9 mouse cellular contexts compared by ENCODE assay signal in the genomic region with DNA sequence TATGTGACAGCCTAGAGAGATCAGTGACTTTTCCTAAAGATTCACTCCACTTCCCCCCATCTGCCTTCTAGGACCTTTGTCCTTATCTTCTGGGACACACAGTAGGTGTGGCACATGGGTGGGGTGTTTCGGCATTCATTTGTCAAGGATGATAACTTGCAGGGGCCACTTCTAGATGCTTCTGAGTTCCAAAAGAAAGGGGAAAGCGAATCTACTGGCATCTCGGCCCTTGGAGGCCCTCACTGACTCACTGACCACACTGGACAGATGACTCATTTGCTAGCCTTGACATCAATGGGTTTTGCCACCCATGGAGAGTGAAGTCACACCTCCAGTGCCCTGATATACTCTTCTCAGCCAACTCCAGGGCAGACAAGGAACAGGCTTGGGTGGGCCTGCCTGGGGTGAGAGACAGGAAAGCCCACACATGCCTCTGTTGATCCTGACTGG. TPM values are rescaled to one million over a fixed set of nuclear protein-coding genes. Genes with fewer than 3 reads are reported as not detected.
DNase-seq lines count a peak whose midpoint lies in the region; ATAC-seq lines count a peak whose summit lies in the region.
"Had no signal": no experiment of that assay in that cellular context is flagged by ENCODE, and none has a peak within 500 bp of the region (broad histone marks: within the 10 kb centered on the region; RNA-seq: fewer than 3 reads in every experiment).

No protein-coding gene starts in this region.

- peak overlapping the region; percentile 16; the same call in 1 of the 2 replicates for H3K4me3 ChIP-seq in liver, embryonic 12.5 days
- no peak overlapping the region for H3K4me3 ChIP-seq in stomach, embryonic 15.5 days (replicated peaks)
- no peak overlapping the region for H3K4me3 ChIP-seq in hindbrain, embryonic 12.5 days

- 19% methylated on average over 3 of the region's 3 CpGs for WGBS in liver, embryonic 12.5 days (ENCODE audit: insufficient replicate concordance)
- 68% methylated on average over 3 of the region's 3 CpGs for WGBS in stomach, embryonic 15.5 days
- 83% methylated on average over 3 of the region's 3 CpGs for WGBS in hindbrain, embryonic 12.5 days

- H3K9ac ChIP-seq in liver, embryonic 12.5 days = peak overlapping the region; percentile 68
- H3K9ac ChIP-seq in stomach, embryonic 15.5 days = no peak overlapping the region
- H3K9ac ChIP-seq in hindbrain, embryonic 12.5 days = no peak overlapping the region

- H3K9me3 ChIP-seq in liver, embryonic 12.5 days (replicated peaks) = no peaks in the 10 kb centered on the region
- no peaks in the 10 kb centered on the region for H3K9me3 ChIP-seq in stomach, embryonic 15.5 days
- no peaks in the 10 kb centered on the region for H3K9me3 ChIP-seq in hindbrain, embryonic 12.5 days (replicated peaks)

- no peaks in the 10 kb centered on the region for H3K27me3 ChIP-seq in liver, embryonic 12.5 days (replicated peaks)
- no peaks in the 10 kb centered on the region for H3K27me3 ChIP-seq in stomach, embryonic 15.5 days (replicated peaks)
- H3K27me3 ChIP-seq in hindbrain, embryonic 12.5 days = peaks cover 4% of the 10 kb centered on the region; the same call in 1 of the 2 replicates

- ATAC-seq in liver, embryonic 12.5 days = peak; percentile 91
- peak; percentile 83; the same call in 1 of the 2 replicates for ATAC-seq in stomach, embryonic 15.5 days (ENCODE audit: insufficient read depth, low FRiP score, low read depth)
- ATAC-seq in hindbrain, embryonic 12.5 days (ENCODE audit: low FRiP score) = no peak

- peak overlapping the region; percentile 99 for H3K27ac ChIP-seq in liver, embryonic 12.5 days
- no peak overlapping the region for H3K27ac ChIP-seq in stomach, embryonic 15.5 days
- no peak overlapping the region for H3K27ac ChIP-seq in hindbrain, embryonic 12.5 days

- H3K4me2 ChIP-seq in liver, embryonic 12.5 days = peak overlapping the region; percentile 60
- H3K4me2 ChIP-seq in stomach, embryonic 15.5 days = no peak overlapping the region
- H3K4me2 ChIP-seq in hindbrain, embryonic 12.5 days (replicated peaks) = no peak overlapping the region

- H3K4me1 ChIP-seq in liver, embryonic 12.5 days = peaks cover 75% of the 10 kb centered on the region
- peaks cover 28% of the 10 kb centered on the region for H3K4me1 ChIP-seq in stomach, embryonic 15.5 days
- no peaks in the 10 kb centered on the region for H3K4me1 ChIP-seq in hindbrain, embryonic 12.5 days

- peak; percentile 56 for DNase-seq in lung, postnatal 36 days
- DNase-seq in lung, postnatal 10 days = no peak
- peak; percentile 75 for DNase-seq in adrenal gland, postnatal 14 days
- no peak for DNase-seq in gastrocnemius, postnatal 4 days (ENCODE audit: low spot score in 2 of 2)
- DNase-seq: kidney, adult 18-20 months; thymus, postnatal 36 days had no signal

- no peaks in the 10 kb centered on the region for H3K36me3 ChIP-seq in liver, embryonic 12.5 days
- no peaks in the 10 kb centered on the region for H3K36me3 ChIP-seq in stomach, embryonic 15.5 days
- H3K36me3 ChIP-seq in hindbrain, embryonic 12.5 days = no peaks in the 10 kb centered on the region

RNA-seq across cellular contexts. Expression of a gene that starts 46.7 kb away (rescaled TPM):
- total RNA-seq in adrenal gland, postnatal 14 days (2021) = 126 and 143 TPM in 2 replicates
- 44.6 and 45.7 TPM in 2 replicates for polyA plus RNA-seq in liver, embryonic 12.5 days (2016; fragmentation: Nextera tagmentation; extraction: Ambion mirVana)
- 106 and 113 TPM in 2 replicates for polyA plus RNA-seq in stomach, embryonic 15.5 days (2015; fragmentation: Nextera tagmentation; extraction: Ambion mirVana)
- 100 to 1,000 TPM; 150 to 167 TPM for total RNA-seq in gastrocnemius, postnatal 4 days (2021)
- 85.3 and 90.3 TPM in 2 replicates for polyA plus RNA-seq in hindbrain, embryonic 12.5 days (2016; fragmentation: Nextera tagmentation; extraction: Ambion mirVana)

RNA-seq across cellular contexts. Expression of a gene that starts 47.3 kb away (rescaled TPM):
- total RNA-seq in adrenal gland, postnatal 14 days (2021) = 56.6 and 66.3 TPM in 2 replicates
- polyA plus RNA-seq in liver, embryonic 12.5 days (2016; fragmentation: Nextera tagmentation; extraction: Ambion mirVana) = 28.6 and 28.7 TPM in 2 replicates
- 15.8 and 19.3 TPM in 2 replicates for polyA plus RNA-seq in stomach, embryonic 15.5 days (2015; fragmentation: Nextera tagmentation; extraction: Ambion mirVana)
- 10 to 100 TPM; 33.6 to 42.9 TPM for total RNA-seq in gastrocnemius, postnatal 4 days (2021)
- 33.0 and 38.5 TPM in 2 replicates for polyA plus RNA-seq in hindbrain, embryonic 12.5 days (2016; fragmentation: Nextera tagmentation; extraction: Ambion mirVana)

Comparison
In these comparisons a context has a peak if more than half of its experiments do, and no peak if none do; other contexts are left out.
1. DNase-seq: peak in lung, postnatal 36 days (single experiment) and adrenal gland, postnatal 14 days (single experiment); none in lung, postnatal 10 days (single experiment) and gastrocnemius, postnatal 4 days (0 of 2).